Mouse (Mus musculus): ENCODE measurements around the gene Bcl7b.

DNA sequence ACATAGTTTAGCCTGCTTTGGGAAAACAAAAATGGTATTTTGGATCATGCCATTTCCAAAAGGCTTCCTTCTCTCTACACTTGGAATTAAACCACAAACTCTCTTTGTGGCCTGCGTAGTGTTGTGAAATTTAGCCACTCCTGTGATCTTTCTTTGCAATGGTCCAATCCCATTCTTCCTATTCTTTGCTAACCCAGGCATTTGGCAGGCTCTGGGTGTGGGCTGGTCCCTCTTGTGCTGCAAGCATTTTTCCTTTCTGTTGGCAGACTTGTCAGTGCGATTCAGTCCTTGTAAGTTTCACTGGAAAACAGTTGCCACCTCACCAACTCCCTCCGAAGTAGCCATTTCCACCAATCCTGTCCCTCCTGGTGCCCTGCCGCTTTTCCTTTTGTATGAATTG is 6.9 kb upstream of the Bcl7b start:
- TF ChIP-seq CTCF (IDR thresholded peaks at IDR 0.05; ENCODE audit: control insufficient read depth, insufficient read depth, insufficient read length): no peak
- no peak for TF ChIP-seq MYOG (IDR thresholded peaks at IDR 0.05; ENCODE audit: control insufficient read depth, extremely low read depth, insufficient read length)
- TF ChIP-seq USF1 (IDR thresholded peaks at IDR 0.05; ENCODE audit: low read depth): no peak
- no peak for TF ChIP-seq FOSL1 (IDR thresholded peaks at IDR 0.05; ENCODE audit: insufficient read depth, low read length, poor library complexity, severe bottlenecking)
- no peak for TF ChIP-seq MYOD1 (IDR thresholded peaks at IDR 0.05; ENCODE audit: control insufficient read depth, insufficient read length, low read depth)
